ENCODE assay signal across 16 mouse cellular contexts in genomic region chr4:103621586-103621985, GRCm38 (mm10). TPM values are rescaled to one million over a fixed set of nuclear protein-coding genes. Genes with fewer than 3 reads are reported as not detected.
DNase-seq lines count a peak whose midpoint lies in the region; ATAC-seq and TF ChIP-seq lines count a peak whose summit lies in the region.
"Had no signal": no experiment of that assay in that cellular context is flagged by ENCODE, and none has a peak within 500 bp of the region (broad histone marks: within the 10 kb centered on the region; RNA-seq: fewer than 3 reads in every experiment).

No protein-coding gene starts in this region.

- H3K9ac ChIP-seq in forebrain, embryonic 12.5 days, result no peak overlapping the region
- H3K9ac ChIP-seq in forebrain, embryonic 14.5 days (ENCODE audit: low read length), result no peak overlapping the region
- H3K9ac ChIP-seq in midbrain, embryonic 13.5 days (replicated peaks), result peak overlapping the region; percentile 64; the same call in 1 of the 2 replicates
- H3K9ac ChIP-seq: heart, embryonic 15.5 days; liver, embryonic 13.5 days; stomach, embryonic 15.5 days had no signal

- DNase-seq in layer of hippocampus, adult 2 months (ENCODE audit: low spot score in 2 of 2), result peak in 1 of 2 experiments; percentile 18
- no peak for DNase-seq in layer of hippocampus, adult 9-10 months (ENCODE audit: low spot score)
- DNase-seq in forebrain, embryonic 14.5 days (ENCODE audit: low spot score), result no peak
- no peak for DNase-seq in yolk sac, embryonic 10.5 days (ENCODE audit: low spot score)
- no peak for DNase-seq in spleen, postnatal 10 days (ENCODE audit: low spot score in 2 of 2)
- DNase-seq in thymus, postnatal 4 days, result no peak
- DNase-seq: cerebellum, adult 11-12 months; liver, embryonic 13.5 days; lung, postnatal 14 days; thymus, postnatal 14 days had no signal

- TF ChIP-seq CTCF in layer of hippocampus, adult 2 months (conservative IDR thresholded peaks at IDR 0.05), result no peak

- H3K4me3 ChIP-seq in layer of hippocampus, adult 2 months, result peak overlapping the region; percentile 79
- peak overlapping the region; percentile 46 for H3K4me3 ChIP-seq in forebrain, embryonic 12.5 days (replicated peaks)
- peak overlapping the region; percentile 42; the same call in 1 of the 2 replicates for H3K4me3 ChIP-seq in forebrain, embryonic 14.5 days (ENCODE audit: low read depth, low read length)
- H3K4me3 ChIP-seq in midbrain, embryonic 13.5 days (replicated peaks), result peak overlapping the region; percentile 52
- H3K4me3 ChIP-seq: heart, embryonic 15.5 days; liver, embryonic 13.5 days; stomach, embryonic 15.5 days had no signal

- H3K36me3 ChIP-seq in forebrain, embryonic 12.5 days (replicated peaks), result no peaks in the 10 kb centered on the region
- H3K36me3 ChIP-seq in forebrain, embryonic 14.5 days (ENCODE audit: control insufficient read depth, insufficient read depth, low read length), result no peaks in the 10 kb centered on the region
- no peaks in the 10 kb centered on the region for H3K36me3 ChIP-seq in midbrain, embryonic 13.5 days
- H3K36me3 ChIP-seq: heart, embryonic 15.5 days; liver, embryonic 13.5 days; stomach, embryonic 15.5 days had no signal

- H3K27me3 ChIP-seq in forebrain, embryonic 12.5 days, result peaks cover 60% of the 10 kb centered on the region
- H3K27me3 ChIP-seq in forebrain, embryonic 14.5 days (replicated peaks; ENCODE audit: control insufficient read depth, insufficient read depth, low read length), result peaks cover 36% of the 10 kb centered on the region
- peaks cover 50% of the 10 kb centered on the region for H3K27me3 ChIP-seq in midbrain, embryonic 13.5 days

- H3K9me3 ChIP-seq in forebrain, embryonic 12.5 days, result no peaks in the 10 kb centered on the region
- H3K9me3 ChIP-seq in forebrain, embryonic 14.5 days (replicated peaks; ENCODE audit: control insufficient read depth, low read length), result no peaks in the 10 kb centered on the region
- no peaks in the 10 kb centered on the region for H3K9me3 ChIP-seq in midbrain, embryonic 13.5 days
- H3K9me3 ChIP-seq: heart, embryonic 15.5 days; liver, embryonic 13.5 days; stomach, embryonic 15.5 days had no signal

- H3K4me1 ChIP-seq in forebrain, embryonic 12.5 days, result peaks cover 25% of the 10 kb centered on the region
- H3K4me1 ChIP-seq in forebrain, embryonic 14.5 days (ENCODE audit: control insufficient read depth, insufficient read depth, low read length), result no peaks in the 10 kb centered on the region
- peaks cover 25% of the 10 kb centered on the region for H3K4me1 ChIP-seq in midbrain, embryonic 13.5 days (replicated peaks)
- H3K4me1 ChIP-seq: heart, embryonic 15.5 days; liver, embryonic 13.5 days; stomach, embryonic 15.5 days had no signal

- ATAC-seq in forebrain, embryonic 12.5 days (ENCODE audit: low FRiP score), result no peak
- no peak for ATAC-seq in forebrain, embryonic 14.5 days
- ATAC-seq in midbrain, embryonic 13.5 days, result no peak
- ATAC-seq: activated CD4-positive, CD25-positive, alpha-beta regulatory T cell, adult 4 months had no signal

- WGBS in forebrain, embryonic 12.5 days, result 24% methylated on average over 5 of the region's 5 CpGs
- WGBS in forebrain, embryonic 14.5 days, result 23% methylated on average over 5 of the region's 5 CpGs
- 22% methylated on average over 5 of the region's 5 CpGs for WGBS in midbrain, embryonic 13.5 days

- peak overlapping the region; percentile 92 for H3K27ac ChIP-seq in layer of hippocampus, adult 2 months
- no peak overlapping the region for H3K27ac ChIP-seq in forebrain, embryonic 12.5 days
- no peak overlapping the region for H3K27ac ChIP-seq in forebrain, embryonic 14.5 days (ENCODE audit: low read depth, low read length)
- no peak overlapping the region for H3K27ac ChIP-seq in midbrain, embryonic 13.5 days
- H3K27ac ChIP-seq: heart, embryonic 15.5 days; liver, embryonic 13.5 days; stomach, embryonic 15.5 days had no signal

- peak overlapping the region; percentile 73; the same call in 1 of the 2 replicates for H3K4me2 ChIP-seq in forebrain, embryonic 12.5 days
- peak overlapping the region; percentile 58 for H3K4me2 ChIP-seq in forebrain, embryonic 14.5 days (ENCODE audit: low read length)
- H3K4me2 ChIP-seq in midbrain, embryonic 13.5 days (replicated peaks), result peak overlapping the region; percentile 68
- H3K4me2 ChIP-seq: heart, embryonic 15.5 days; liver, embryonic 13.5 days; stomach, embryonic 15.5 days had no signal

RNA-seq across cellular contexts. Expression of gene Dab1, which starts 2.4 kb away (rescaled TPM):
- 100 to 1,000 TPM; 155 to 170 TPM for total RNA-seq in layer of hippocampus, adult 2 months (2021)
- 77.8 and 80.7 TPM in 2 replicates for polyA plus RNA-seq in forebrain, embryonic 12.5 days (2016; fragmentation: Nextera tagmentation; extraction: Ambion mirVana)
- polyA plus RNA-seq in forebrain, embryonic 14.5 days (2014; fragmentation: Nextera tagmentation; extraction: Ambion mirVana), result 106 and 137 TPM in 2 replicates
- 111 and 114 TPM in 2 replicates for polyA plus RNA-seq in midbrain, embryonic 13.5 days (2015; fragmentation: Nextera tagmentation; extraction: Ambion mirVana)
- total RNA-seq: monocyte, adult 5-6 weeks had no signal
